10 mouse cellular contexts compared by ENCODE assay signal in the genomic region with DNA sequence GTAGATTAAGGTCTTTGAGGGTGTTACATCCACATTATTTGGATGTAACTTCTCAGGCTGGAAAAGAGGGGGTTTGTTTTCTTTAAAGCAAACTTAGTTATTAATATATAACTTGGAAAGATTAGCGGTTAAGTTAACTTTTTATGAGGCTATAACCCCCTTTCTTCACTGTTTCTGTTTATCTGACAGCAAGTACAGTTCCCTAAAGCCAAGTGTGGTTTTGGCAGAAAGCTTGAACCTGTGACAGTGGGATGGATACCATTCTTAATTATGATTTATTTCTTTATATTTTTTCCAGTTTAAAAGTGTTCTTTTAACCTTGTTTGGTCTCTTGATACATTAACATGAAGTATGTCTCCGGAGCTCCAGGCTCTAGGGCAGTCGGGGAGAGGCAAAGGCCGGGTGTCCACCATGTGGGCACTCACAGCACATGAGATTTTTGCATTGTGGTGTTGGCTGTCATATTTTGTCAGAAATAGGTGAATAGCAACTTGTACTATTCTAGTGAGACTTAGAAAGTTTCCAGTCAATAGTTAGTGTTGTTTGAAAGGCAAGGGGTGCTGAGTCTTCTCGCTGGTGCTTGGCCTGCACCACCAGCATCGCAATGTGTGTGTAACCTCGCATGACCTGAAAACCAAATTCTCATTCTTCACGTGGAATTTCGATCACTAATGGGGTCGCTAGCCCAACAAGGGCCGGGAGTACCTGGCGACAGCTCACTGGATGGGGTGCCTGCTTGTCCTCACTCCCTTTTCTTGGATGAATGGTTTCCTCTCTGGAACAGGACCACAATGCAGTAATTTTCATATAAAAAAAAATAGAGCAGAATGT. TPM values are rescaled to one million over a fixed set of nuclear protein-coding genes. Genes with fewer than 3 reads are reported as not detected.
DNase-seq lines count a peak whose midpoint lies in the region; ATAC-seq and TF ChIP-seq lines count a peak whose summit lies in the region.
"Had no signal": no experiment of that assay in that cellular context is flagged by ENCODE, and none has a peak within 500 bp of the region (broad histone marks: within the 10 kb centered on the region; RNA-seq: fewer than 3 reads in every experiment).

No protein-coding gene starts in this region.

- no peak overlapping the region for H3K27ac ChIP-seq in kidney, adult 2 months (ENCODE audit: insufficient read depth, low read depth, low read length)
- H3K27ac ChIP-seq in bone marrow, adult 2 months (ENCODE audit: control insufficient read depth, insufficient read depth, low read depth, low read length, poor library complexity) = no peak overlapping the region
- H3K27ac ChIP-seq in heart, postnatal 0 days (ENCODE audit: low read depth) = no peak overlapping the region
- H3K27ac ChIP-seq in midbrain, embryonic 11.5 days (ENCODE audit: low read depth, low read length) = no peak overlapping the region

- H3K36me3 ChIP-seq in kidney, adult 2 months (ENCODE audit: control insufficient read depth, insufficient read depth, low read length) = no peaks in the 10 kb centered on the region
- no peaks in the 10 kb centered on the region for H3K36me3 ChIP-seq in heart, postnatal 0 days (replicated peaks; ENCODE audit: control insufficient read depth, insufficient read depth, low read length)
- no peaks in the 10 kb centered on the region for H3K36me3 ChIP-seq in midbrain, embryonic 11.5 days (ENCODE audit: control insufficient read depth, insufficient read depth, low read length)

- H3K4me1 ChIP-seq in kidney, adult 2 months (ENCODE audit: control insufficient read depth, insufficient read depth, low read length) = peaks cover 21% of the 10 kb centered on the region; the same call in 1 of the 2 replicates
- peaks cover 4% of the 10 kb centered on the region for H3K4me1 ChIP-seq in bone marrow, adult 2 months (ENCODE audit: control insufficient read depth, insufficient read depth, low read length)
- H3K4me1 ChIP-seq in heart, postnatal 0 days (ENCODE audit: control insufficient read depth, insufficient read depth) = peaks cover 19% of the 10 kb centered on the region
- peaks cover 20% of the 10 kb centered on the region for H3K4me1 ChIP-seq in midbrain, embryonic 11.5 days (ENCODE audit: control insufficient read depth, insufficient read depth, low read length)

- no peak for TF ChIP-seq POLR2A in kidney, adult 2 months (IDR thresholded peaks at IDR 0.05; ENCODE audit: low read depth, low read length)
- no peak for TF ChIP-seq POLR2A in bone marrow, adult 2 months (IDR thresholded peaks at IDR 0.05; ENCODE audit: borderline replicate concordance, control insufficient read depth, low read depth, low read length)

- peak overlapping the region; percentile 40 for H3K4me3 ChIP-seq in kidney, adult 2 months (ENCODE audit: insufficient read depth, low read depth, low read length)
- H3K4me3 ChIP-seq in bone marrow, adult 2 months (replicated peaks; ENCODE audit: control insufficient read depth, low read depth, low read length) = peak overlapping the region; percentile 67
- H3K4me3 ChIP-seq in heart, postnatal 0 days (ENCODE audit: low read depth, low read length) = peak overlapping the region; percentile 96; the same call in 1 of the 2 replicates
- H3K4me3 ChIP-seq in midbrain, embryonic 11.5 days (ENCODE audit: low read depth, low read length) = 0 out of 2 replicates have a peak overlapping the region, but pooled peaks have one; percentile 0

- H3K9ac ChIP-seq in heart, postnatal 0 days (replicated peaks; ENCODE audit: low read depth, low read length) = no peak overlapping the region
- no peak overlapping the region for H3K9ac ChIP-seq in midbrain, embryonic 11.5 days (ENCODE audit: low read length)

- no peak for TF ChIP-seq CTCF in kidney, adult 2 months (conservative IDR thresholded peaks at IDR 0.05; ENCODE audit: insufficient read depth, insufficient read length, low read depth, low read length)
- no peak for TF ChIP-seq CTCF in bone marrow, adult 2 months (IDR thresholded peaks at IDR 0.05; ENCODE audit: control insufficient read depth, insufficient read depth, low read length)
- no peak for TF ChIP-seq CTCF in heart, postnatal 0 days (IDR thresholded peaks at IDR 0.05; ENCODE audit: low read depth)

- no peak for ATAC-seq in heart, postnatal 0 days (ENCODE audit: insufficient read depth, low read depth)
- no peak for ATAC-seq in midbrain, embryonic 11.5 days (ENCODE audit: low FRiP score)
- ATAC-seq: Patski had no signal

- 38% methylated on average over 12 of the region's 12 CpGs for WGBS in kidney, adult 2 months
- WGBS in bone marrow, adult 2 months = 79% methylated on average over 12 of the region's 12 CpGs
- WGBS in heart, postnatal 0 days = 78% methylated on average over 12 of the region's 12 CpGs
- WGBS in midbrain, embryonic 11.5 days = 63% methylated on average over 12 of the region's 12 CpGs

- no peak for TF ChIP-seq EP300 in heart, postnatal 0 days (IDR thresholded peaks at IDR 0.05; ENCODE audit: low read depth)

- no peak for DNase-seq in kidney, adult 2 months
- DNase-seq in kidney, postnatal 10 days = no peak
- DNase-seq in heart, postnatal 0 days (ENCODE audit: low spot score) = no peak
- peak; percentile 85 for DNase-seq in midbrain, embryonic 11.5 days (ENCODE audit: low spot score, missing footprints)
- DNase-seq in thymus, postnatal 10 days (ENCODE audit: low spot score in 2 of 2) = no peak
- DNase-seq in frontal cortex, postnatal 14 days (ENCODE audit: low spot score in 2 of 2) = no peak
- DNase-seq in thymus, adult 18-20 months = no peak
- DNase-seq: kidney, postnatal 25 days had no signal

- H3K4me2 ChIP-seq in heart, postnatal 0 days (ENCODE audit: low read depth, low read length) = peak overlapping the region; percentile 81
- H3K4me2 ChIP-seq in midbrain, embryonic 11.5 days = peak overlapping the region; percentile 70

- H3K27me3 ChIP-seq in kidney, adult 2 months (replicated peaks; ENCODE audit: control insufficient read depth, insufficient read depth, low read length) = no peaks in the 10 kb centered on the region
- H3K27me3 ChIP-seq in heart, postnatal 0 days (ENCODE audit: control insufficient read depth, insufficient read depth, low read length) = peaks cover 8% of the 10 kb centered on the region
- peaks cover 6% of the 10 kb centered on the region for H3K27me3 ChIP-seq in midbrain, embryonic 11.5 days (ENCODE audit: control insufficient read depth, insufficient read depth, low read length)

- H3K9me3 ChIP-seq in heart, postnatal 0 days (replicated peaks; ENCODE audit: control insufficient read depth, low read length) = no peaks in the 10 kb centered on the region
- no peaks in the 10 kb centered on the region for H3K9me3 ChIP-seq in midbrain, embryonic 11.5 days (ENCODE audit: control insufficient read depth, low read length)

RNA-seq across cellular contexts. Expression of a gene that starts 2.8 kb away (rescaled TPM):
- polyA plus RNA-seq in kidney, adult 2 months (2012; rRNA removed) = 26.4 and 36.1 TPM in 2 replicates
- polyA plus RNA-seq in bone marrow, adult 2 months (2011; ENCODE audit: insufficient read depth, insufficient read length, low replicate concordance, missing spikeins) = 5.7 and 10.5 TPM in 2 replicates
- 11.0 and 15.0 TPM in 2 replicates for total RNA-seq in heart, postnatal 0 days (2014; rRNA removed; ENCODE audit: low replicate concordance)
- 1.8 and 2.1 TPM in 2 replicates for polyA plus RNA-seq in heart, postnatal 0 days (2015; fragmentation: Nextera tagmentation; extraction: Ambion mirVana)
- polyA plus RNA-seq in midbrain, embryonic 11.5 days (2014; fragmentation: Nextera tagmentation; extraction: Ambion mirVana) = 4.5 and 4.9 TPM in 2 replicates

RNA-seq across cellular contexts. Expression of a gene that starts 56.9 kb away (rescaled TPM):
- 28.8 and 43.7 TPM in 2 replicates for polyA plus RNA-seq in kidney, adult 2 months (2012; rRNA removed)
- polyA plus RNA-seq in bone marrow, adult 2 months (2011; ENCODE audit: insufficient read depth, insufficient read length, low replicate concordance, missing spikeins) = 3.9 and 8.5 TPM in 2 replicates
- 24.1 and 33.7 TPM in 2 replicates for total RNA-seq in heart, postnatal 0 days (2014; rRNA removed; ENCODE audit: low replicate concordance)
- polyA plus RNA-seq in heart, postnatal 0 days (2015; fragmentation: Nextera tagmentation; extraction: Ambion mirVana) = 54.4 and 61.7 TPM in 2 replicates
- 33.8 and 37.6 TPM in 2 replicates for polyA plus RNA-seq in midbrain, embryonic 11.5 days (2014; fragmentation: Nextera tagmentation; extraction: Ambion mirVana)

Comparison
In these comparisons a context has a peak if more than half of its experiments do, and no peak if none do; other contexts are left out.
1. H3K4me3 ChIP-seq: peak in every context shown above with its lines; median percentile 96 in heart, postnatal 0 days; 67 in bone marrow, adult 2 months; 40 in kidney, adult 2 months; 0 in midbrain, embryonic 11.5 days.